Mouse (Mus musculus) inflammation-experienced regulatory T-cells, adult 6 months (primary cell): ENCODE data around the gene Ms4a4d. TPM values are rescaled to one million over a fixed set of nuclear protein-coding genes. Genes with fewer than 3 reads are reported as not detected.
"Not testable (repeated sequence)": the region's sequence is repeated elsewhere in the genome, so short reads cannot be mapped to it uniquely, and the experiment has no call there.

ENCODE experiments used
- ATAC-seq: one replicate; pipeline ENCODE4 v1.8.0; 2017
- polyA plus RNA-seq, 3 experiments: library from polyadenylated mRNA; unstranded; fragments of 100-300 nt; shearing (Covaris generic); gene quantifications; one replicate each; pipeline ENCODE4 v1.2.1; 2017

Ms4a4d gene
- polyA plus RNA-seq = 1 to 10 TPM; 2.1 to 5.3 (median 3.7) TPM

- ATAC-seq = no peak
Observed at GRCm38 (mm10) chr19:11536593-11536992, at the start of gene Ms4a4d. Gene Ms4a4d, plus strand, starts transcription at chr19:11536801.

DNA sequence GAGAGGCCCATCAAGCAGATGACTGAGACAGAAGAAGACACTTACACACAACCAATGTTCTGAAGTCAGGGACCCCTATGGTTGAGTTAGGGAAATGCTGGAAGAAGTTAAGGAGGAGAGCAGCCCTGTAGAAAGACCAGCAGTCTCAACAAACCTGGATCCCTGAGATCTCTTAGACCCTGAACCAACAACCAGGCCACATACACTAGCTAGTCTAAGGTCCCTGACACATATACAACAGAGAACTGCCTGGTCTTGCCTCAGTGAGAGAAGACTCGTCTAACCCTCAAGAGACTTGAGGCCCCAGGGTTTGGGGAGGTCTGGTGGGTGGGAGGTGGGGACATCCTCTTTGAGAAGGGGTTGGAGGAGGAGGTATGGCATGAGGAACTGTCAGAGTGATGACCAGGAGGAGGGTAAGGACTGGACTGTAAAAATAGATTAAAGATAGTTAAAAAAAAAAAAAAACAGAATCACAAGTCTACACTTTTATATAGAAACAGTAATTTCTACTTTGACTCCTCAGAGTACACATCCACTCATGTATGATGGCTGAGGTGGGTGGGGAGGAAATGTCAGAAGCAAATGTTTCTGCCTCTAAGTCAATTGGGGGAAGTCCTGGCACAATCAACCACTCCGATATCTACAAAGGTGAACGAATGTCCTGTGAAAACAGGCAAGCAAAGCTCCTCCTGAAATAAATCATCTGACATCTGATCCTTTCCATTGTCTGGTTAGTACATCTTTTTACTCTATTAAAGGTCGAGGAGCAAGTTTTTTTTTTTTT is 45.0 kb upstream of the Ms4a4d start:
- ATAC-seq = peak; percentile 70

DNA sequence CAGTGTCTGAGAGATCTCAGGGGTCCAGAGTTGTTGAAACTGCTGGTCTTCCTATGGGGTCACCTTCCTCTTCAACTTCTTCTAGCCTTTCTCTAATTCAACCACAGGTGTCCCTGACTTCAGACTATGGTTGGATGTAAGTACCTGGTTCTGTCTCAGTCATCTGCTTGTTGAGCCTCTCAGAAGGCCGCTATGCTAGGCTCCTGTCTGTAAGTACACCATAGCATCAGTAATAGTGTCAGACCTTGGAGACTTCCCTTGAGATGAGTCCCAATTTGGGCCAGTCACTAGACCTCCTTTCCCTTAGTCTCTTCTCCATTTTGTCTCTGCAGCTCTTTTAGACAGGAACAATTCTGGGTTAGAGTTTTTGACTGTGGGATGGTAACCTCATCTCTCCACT is 43.9 kb upstream of the Ms4a4d start:
- ATAC-seq = no peak

GRCm38 (mm10) chr19:11494519-11494918 is 42.1 kb upstream of the Ms4a4d start:
- ATAC-seq = peak; percentile 53

GRCm38 (mm10) chr19:11496361-11496760 is 40.2 kb upstream of the Ms4a4d start:
- ATAC-seq = peak; percentile 37

- ATAC-seq = peak; percentile 53
Observed at GRCm38 (mm10) chr19:11497300-11497699, 39.3 kb upstream of the Ms4a4d start.

DNA sequence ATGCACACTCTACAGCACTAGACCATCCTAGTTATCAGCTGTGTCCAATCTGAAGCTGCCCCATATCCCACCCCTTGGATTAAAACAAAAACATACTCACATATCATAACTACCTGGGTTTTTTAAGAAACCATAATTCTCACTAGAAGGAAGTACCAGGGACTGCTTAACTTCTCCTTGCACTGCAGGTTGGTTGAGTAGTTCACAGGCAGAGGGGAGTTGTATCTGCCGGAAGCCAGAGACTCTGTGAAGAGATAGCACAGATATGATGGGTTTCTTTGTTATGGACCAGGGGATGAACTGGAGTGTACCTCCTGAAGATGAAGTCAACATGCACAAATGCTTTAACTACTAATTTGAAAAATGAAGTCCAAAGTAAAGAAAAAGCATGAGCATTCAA is 35.8 kb upstream of the Ms4a4d start:
- ATAC-seq = peak; percentile 38

GRCm38 (mm10) chr19:11501326-11501725 is 35.3 kb upstream of the Ms4a4d start:
- ATAC-seq = peak; percentile 29

DNA sequence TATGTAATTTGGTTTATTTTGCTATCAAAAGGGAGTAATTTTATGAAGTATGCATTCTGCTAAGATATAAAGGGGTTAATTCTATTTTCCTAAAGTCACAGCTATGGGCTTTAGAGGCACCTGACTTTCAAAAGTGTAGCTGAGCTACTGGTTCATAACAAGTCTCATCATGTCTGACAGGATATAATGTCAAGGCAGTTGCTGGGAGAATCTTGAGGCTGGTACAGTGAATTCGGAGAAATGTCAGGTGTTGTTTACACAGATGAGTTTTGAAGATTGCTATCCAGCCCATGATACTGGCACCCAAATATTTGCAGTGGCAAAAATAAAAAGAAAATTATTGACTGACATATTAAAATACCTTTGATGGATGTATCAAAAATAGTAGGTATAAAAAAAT is 31.7 kb upstream of the Ms4a4d start:
- peak; percentile 59 for ATAC-seq

GRCm38 (mm10) chr19:11513458-11513857 is 23.1 kb upstream of the Ms4a4d start:
- peak; percentile 63 for ATAC-seq

- peak; percentile 15 for ATAC-seq
Observed at GRCm38 (mm10) chr19:11516246-11516645, 20.4 kb upstream of the Ms4a4d start, which contains the start of gene Ms4a6b. Gene Ms4a6b, plus strand, starts transcription at chr19:11516512.

DNA sequence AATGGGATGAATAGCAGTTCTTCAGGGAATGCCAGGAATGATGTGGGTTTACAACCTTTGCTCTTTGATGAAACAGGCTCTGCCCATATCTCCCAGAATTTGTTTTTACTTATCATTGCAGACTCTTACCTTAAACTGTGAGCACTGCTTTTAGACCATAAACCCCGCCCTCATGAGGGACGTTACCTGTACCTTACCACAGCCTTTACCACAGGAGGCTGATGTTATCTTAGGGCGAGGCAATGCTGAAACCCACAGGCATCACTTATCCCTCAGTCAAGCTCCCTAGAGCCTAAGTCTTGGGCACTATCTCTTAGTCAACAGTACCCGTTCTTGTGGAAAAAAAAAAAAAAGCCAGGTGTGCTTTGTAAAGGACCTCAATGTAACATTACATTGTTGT is 19.8 kb upstream of the Ms4a4d start:
- ATAC-seq = peak; percentile 60

GRCm38 (mm10) chr19:11517373-11517772 is 19.2 kb upstream of the Ms4a4d start:
- ATAC-seq = not testable (repeated sequence)

DNA sequence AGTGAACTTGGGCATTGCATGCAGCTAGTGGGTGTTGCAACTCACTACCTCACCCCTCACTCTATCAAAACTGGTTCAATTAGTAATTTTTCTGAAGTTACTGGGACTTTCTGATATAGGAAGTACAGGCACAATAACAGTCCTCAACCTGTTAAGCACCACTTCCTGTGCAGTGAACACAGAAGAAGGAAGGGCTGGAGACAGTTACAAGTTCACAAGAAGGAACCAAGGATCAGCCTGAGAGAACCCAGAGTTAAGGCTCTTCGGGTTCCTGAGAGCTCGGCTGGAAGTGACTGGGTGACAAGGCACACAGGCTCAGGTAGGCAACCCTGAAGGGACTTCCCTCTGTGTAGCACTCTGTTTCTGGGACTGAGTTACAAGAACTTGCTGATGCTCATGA is 18.2 kb upstream of the Ms4a4d start:
- ATAC-seq = peak; percentile 39

DNA sequence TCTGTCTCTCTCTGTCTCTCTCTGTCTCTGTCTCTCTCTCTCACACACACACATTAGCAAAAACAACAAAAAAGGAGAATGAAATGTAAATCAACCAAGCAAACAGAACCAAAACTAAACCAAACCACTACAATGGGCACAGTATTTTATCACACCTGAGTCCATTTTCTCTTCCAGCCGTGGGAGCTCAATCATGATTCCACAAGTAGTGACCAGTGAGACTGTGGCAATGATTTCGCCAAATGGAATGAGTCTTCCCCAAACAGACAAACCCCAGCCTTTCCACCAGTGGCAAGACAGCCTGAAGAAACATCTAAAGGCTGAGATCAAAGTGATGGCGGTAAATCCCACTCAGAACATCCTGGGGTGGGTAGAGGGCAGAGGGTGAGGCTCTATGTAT is 16.5 kb upstream of the Ms4a4d start:
- ATAC-seq = no peak

GRCm38 (mm10) chr19:11533421-11533820 is 3.2 kb upstream of the Ms4a4d start:
- no peak for ATAC-seq

- ATAC-seq = peak; percentile 38
Observed at GRCm38 (mm10) chr19:11533888-11534445, 2.6 kb upstream of the Ms4a4d start.

DNA sequence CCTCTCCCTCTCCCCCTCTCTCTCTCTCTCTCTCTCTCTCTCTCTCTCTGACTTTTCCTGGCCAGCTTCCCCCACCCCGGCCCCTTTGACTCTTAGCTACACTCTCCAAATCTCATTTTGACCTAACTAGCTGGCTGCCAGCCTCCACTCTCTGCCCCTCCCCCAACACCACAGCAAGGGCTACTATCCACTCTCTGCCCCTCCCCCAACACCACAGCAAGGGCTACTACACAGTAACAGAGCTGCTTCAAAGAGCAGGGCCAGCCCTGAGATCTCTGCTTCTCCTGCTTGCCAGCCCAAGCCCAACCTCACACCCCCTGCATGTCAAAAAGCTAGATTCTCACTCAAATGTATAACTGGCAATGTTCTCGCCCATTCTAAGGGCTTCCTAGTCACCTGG is 735 bp downstream of the Ms4a4d start:
- ATAC-seq = no peak

- peak; percentile 95 for ATAC-seq
Observed at GRCm38 (mm10) chr19:11540166-11540821, 3.7 kb downstream of the Ms4a4d start.

- peak; percentile 51 for ATAC-seq
Observed at GRCm38 (mm10) chr19:11544383-11544782, 7.8 kb downstream of the Ms4a4d start.

- no peak for ATAC-seq
Observed at GRCm38 (mm10) chr19:11547911-11548310, 11.3 kb downstream of the Ms4a4d start.

DNA sequence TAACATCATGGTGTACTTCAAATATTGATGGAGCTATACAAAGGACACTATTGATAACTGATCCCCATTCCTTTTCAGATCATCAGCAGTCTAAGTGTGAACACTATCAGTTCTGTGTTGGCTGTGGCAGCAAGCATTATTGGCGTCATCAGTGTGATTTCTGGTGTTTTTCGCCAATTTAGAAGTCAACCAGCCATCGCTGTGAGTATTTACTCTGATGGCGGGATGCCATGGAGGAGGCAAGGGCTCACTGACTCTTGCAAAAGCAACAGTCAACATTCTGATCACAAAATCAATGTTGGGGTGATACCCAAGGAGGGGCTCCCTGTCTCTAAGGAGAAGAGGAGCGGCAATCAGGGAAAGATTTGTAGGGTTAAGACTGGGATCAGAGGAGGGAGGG is 18.1 kb downstream of the Ms4a4d start:
- no peak for ATAC-seq

- ATAC-seq = peak; percentile 83
Observed at GRCm38 (mm10) chr19:11559560-11559959, 23.0 kb downstream of the Ms4a4d start.

DNA sequence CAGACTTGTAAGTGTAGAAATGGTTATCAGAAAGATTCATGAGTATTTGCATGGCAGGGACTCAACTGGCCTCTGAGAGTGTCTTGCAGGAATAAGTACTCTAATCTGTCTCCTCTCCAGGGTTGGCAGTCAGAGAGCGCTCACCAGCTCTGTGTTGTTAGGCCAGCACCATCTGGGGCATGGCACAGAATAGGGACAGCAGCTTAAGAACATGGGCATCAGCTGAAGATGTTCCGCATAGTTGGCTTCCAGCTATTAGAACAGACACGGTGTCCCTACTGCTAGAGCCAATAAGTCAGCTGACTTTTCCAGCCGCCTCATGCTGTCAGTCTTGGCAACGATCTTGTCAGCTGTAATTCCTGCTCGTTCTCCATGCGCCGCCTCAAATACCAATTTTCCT is 38.4 kb downstream of the Ms4a4d start:
- ATAC-seq = no peak
